Mouse (Mus musculus) limb, embryonic 13.5 days (tissue): ENCODE data around the gene Prkag1. TPM values are rescaled to one million over a fixed set of nuclear protein-coding genes. Genes with fewer than 3 reads are reported as not detected.

Experiments used
- ATAC-seq: fragments of 200-750 bp; cut with Nextera tagmentation; 2 replicates; pipeline ENCODE4 v1.8.0; 2017; ENCODE audit warnings: low read depth, moderate number of reproducible peaks, moderate TSS enrichment; ENCODE audit not compliant: low FRiP score
- H3K27ac ChIP-seq: fragments of 300-500 bp; sonication (generic); 2 replicates; pipeline ENCODE4 v1.5.1; 2015; ENCODE audit warnings: inconsistent platforms, mild to moderate bottlenecking, moderate library complexity
- H3K27me3 ChIP-seq: fragments of 300-500 bp; sonication (generic); 2 replicates; pipeline ENCODE4 v1.6.1; 2015; ENCODE audit warnings: mild to moderate bottlenecking, inconsistent platforms
- H3K36me3 ChIP-seq: fragments of 300-500 bp; sonication (generic); 2 replicates; pipeline ENCODE4 v1.6.1; 2015; ENCODE audit warnings: inconsistent platforms, mild to moderate bottlenecking, moderate library complexity
- H3K4me1 ChIP-seq: fragments of 300-500 bp; sonication (generic); 2 replicates; pipeline ENCODE4 v1.6.1; 2015; ENCODE audit warnings: inconsistent platforms
- H3K4me2 ChIP-seq: fragments of 300-500 bp; sonication (generic); replicated peaks from 2 replicates; pipeline ENCODE4 v1.6.1; 2015; ENCODE audit warnings: inconsistent platforms, mild to moderate bottlenecking, moderate library complexity
- H3K4me3 ChIP-seq: fragments of 300-500 bp; sonication (generic); 2 replicates; pipeline ENCODE4 v1.5.1; 2015; ENCODE audit warnings: moderate library complexity, mild to moderate bottlenecking, inconsistent platforms
- H3K9ac ChIP-seq: fragments of 300-500 bp; sonication (generic); 2 replicates; pipeline ENCODE4 v1.6.1; 2015; ENCODE audit warnings: mild to moderate bottlenecking, inconsistent platforms
- H3K9me3 ChIP-seq: fragments of 300-500 bp; sonication (generic); 2 replicates; pipeline ENCODE4 v1.6.1; 2016; ENCODE audit warnings: inconsistent platforms
- WGBS: fragments of 180-500 bp; shearing (Covaris S2); methylation state at CpG from one replicate; pipeline ENCODE4 v1.1.7; 2015; 5-methylcytosine and 5-hydroxymethylcytosine counted together
- polyA plus RNA-seq: library from polyadenylated mRNA; unstranded; fragments of >200 nt; fragmentation: Nextera tagmentation; extraction: Ambion mirVana; gene quantifications from 2 replicates; pipeline ENCODE4 v1.2.1, GENCODE M21; 2015

The Prkag1 gene
- polyA plus RNA-seq, 1 experiment from 2014 or later, result 93.4 TPM

- H3K9me3 ChIP-seq, result no peaks in the 10 kb centered on the region
- no peak overlapping the region for H3K27ac ChIP-seq
- H3K27me3 ChIP-seq, result peaks cover 81% of the 10 kb centered on the region
- peaks cover 47% of the 10 kb centered on the region for H3K4me1 ChIP-seq
- H3K4me3 ChIP-seq, result peak overlapping the region; percentile 49
- 2% methylated on average over 18 of the region's 34 CpGs for WGBS
- peaks cover 24% of the 10 kb centered on the region for H3K36me3 ChIP-seq
- peak overlapping the region; percentile 67 for H3K9ac ChIP-seq
- peak overlapping the region; percentile 83 for H3K4me2 ChIP-seq
- ATAC-seq, result 0 out of 2 replicates have a peak, but pooled peaks have one; percentile 25
Observed at GRCm38 (mm10) chr15:98807895-98808650, 23.2 kb downstream of the Prkag1 start.

GRCm38 (mm10) chr15:98806809-98807770 lies 24.2 kb downstream of the Prkag1 start:
- peak overlapping the region; percentile 49 for H3K4me3 ChIP-seq
- peaks cover 47% of the 10 kb centered on the region for H3K4me1 ChIP-seq
- peak overlapping the region; percentile 67 for H3K9ac ChIP-seq
- ATAC-seq, result no peak
- no peaks in the 10 kb centered on the region for H3K9me3 ChIP-seq
- no peak overlapping the region for H3K27ac ChIP-seq
- peaks cover 91% of the 10 kb centered on the region for H3K27me3 ChIP-seq
- peaks cover 14% of the 10 kb centered on the region for H3K36me3 ChIP-seq
- peak overlapping the region; percentile 83 for H3K4me2 ChIP-seq
- WGBS, result under 1% methylated on average over 58 of the region's 58 CpGs

- Histone ChIP-seq H3K36me3 (peaks cover 7% of the 10 kb centered on the region), H3K9me3 (no peaks in the 10 kb centered on the region), H3K4me2 (peak overlapping the region; percentile 83), H3K4me1 (peaks cover 47% of the 10 kb centered on the region), H3K27me3 (peaks cover 99% of the 10 kb centered on the region), H3K9ac (peak overlapping the region; percentile 67; the same call in 1 of the 2 replicates), H3K4me3 (peak overlapping the region; percentile 49), H3K27ac (no peak overlapping the region)
- no peak for ATAC-seq
- 7% methylated on average over 30 of the region's 30 CpGs for WGBS
Observed at GRCm38 (mm10) chr15:98806071-98806808, 25.1 kb downstream of the Prkag1 start.

- Histone ChIP-seq H3K4me3 (peak overlapping the region; percentile 49), H3K4me2 (peak overlapping the region; percentile 83), H3K9ac (peak overlapping the region; percentile 57), H3K36me3 (no peaks in the 10 kb centered on the region), H3K9me3 (no peaks in the 10 kb centered on the region), H3K27me3 (peaks cover 99% of the 10 kb centered on the region), H3K27ac (no peak overlapping the region), H3K4me1 (peaks cover 47% of the 10 kb centered on the region)
- under 1% methylated on average over 64 of the region's 64 CpGs for WGBS
- ATAC-seq, result no peak; the same call in 1 of the 2 replicates
Observed at GRCm38 (mm10) chr15:98805324-98806040, 25.8 kb downstream of the Prkag1 start.

- no peaks in the 10 kb centered on the region for H3K36me3 ChIP-seq
- peaks cover 99% of the 10 kb centered on the region for H3K27me3 ChIP-seq
- ATAC-seq, result no peak
- H3K4me3 ChIP-seq, result peak overlapping the region; percentile 24
- H3K27ac ChIP-seq, result no peak overlapping the region
- H3K9me3 ChIP-seq, result no peaks in the 10 kb centered on the region
- H3K4me1 ChIP-seq, result peaks cover 47% of the 10 kb centered on the region
- WGBS, result under 1% methylated on average over 32 of the region's 32 CpGs
- H3K4me2 ChIP-seq, result peak overlapping the region; percentile 52
- no peak overlapping the region for H3K9ac ChIP-seq
Observed at GRCm38 (mm10) chr15:98804054-98804453, 27.3 kb downstream of the Prkag1 start.

- no peak for ATAC-seq
Observed at GRCm38 (mm10) chr15:98802926-98803325, 28.4 kb downstream of the Prkag1 start.

GRCm38 (mm10) chr15:98799396-98799795 lies 31.9 kb downstream of the Prkag1 start:
- H3K27me3 ChIP-seq, result peaks cover 99% of the 10 kb centered on the region
- no peak overlapping the region for H3K4me2 ChIP-seq
- H3K4me1 ChIP-seq, result peaks cover 17% of the 10 kb centered on the region
- H3K4me3 ChIP-seq, result no peak overlapping the region
- no peak for ATAC-seq
- H3K36me3 ChIP-seq, result no peaks in the 10 kb centered on the region
- H3K9me3 ChIP-seq, result no peaks in the 10 kb centered on the region
- H3K27ac ChIP-seq, result no peak overlapping the region
- no peak overlapping the region for H3K9ac ChIP-seq
- 11% methylated on average over 12 of the region's 12 CpGs for WGBS

More at GRCm38 (mm10) chr15:98802926-98803325, 28.4 kb downstream of the Prkag1 start:
- 3% methylated on average over 8 of the region's 8 CpGs for WGBS
- Histone ChIP-seq H3K27ac (no peak overlapping the region), H3K27me3 (peaks cover 99% of the 10 kb centered on the region), H3K9ac (no peak overlapping the region; the same call in 1 of the 2 replicates), H3K9me3 (no peaks in the 10 kb centered on the region), H3K4me2 (no peak overlapping the region), H3K4me3 (no peak overlapping the region), H3K4me1 (peaks cover 39% of the 10 kb centered on the region), H3K36me3 (no peaks in the 10 kb centered on the region)

- H3K27me3 ChIP-seq, result peaks cover 100% of the 10 kb centered on the region
- peaks cover 16% of the 10 kb centered on the region for H3K4me1 ChIP-seq
- no peak for ATAC-seq
- no peak overlapping the region for H3K4me2 ChIP-seq
- 46% methylated on average over 3 of the region's 3 CpGs for WGBS
- no peaks in the 10 kb centered on the region for H3K9me3 ChIP-seq
- no peaks in the 10 kb centered on the region for H3K36me3 ChIP-seq
- no peak overlapping the region for H3K27ac ChIP-seq
- H3K9ac ChIP-seq, result no peak overlapping the region
- no peak overlapping the region for H3K4me3 ChIP-seq
Observed at GRCm38 (mm10) chr15:98798903-98799302, 32.4 kb downstream of the Prkag1 start.

GRCm38 (mm10) chr15:98797835-98798492 lies 33.4 kb downstream of the Prkag1 start:
- Histone ChIP-seq H3K36me3 (no peaks in the 10 kb centered on the region), H3K27ac (no peak overlapping the region), H3K27me3 (peaks cover 100% of the 10 kb centered on the region), H3K9ac (no peak overlapping the region), H3K4me1 (peaks cover 15% of the 10 kb centered on the region), H3K9me3 (no peaks in the 10 kb centered on the region), H3K4me2 (peak overlapping the region; percentile 30; the same call in 1 of the 2 replicates), H3K4me3 (0 out of 2 replicates have a peak overlapping the region, but pooled peaks have one; percentile 16)
- 1% methylated on average over 28 of the region's 28 CpGs for WGBS
- no peak for ATAC-seq

- H3K27me3 ChIP-seq, result peaks cover 100% of the 10 kb centered on the region
- H3K9ac ChIP-seq, result no peak overlapping the region
- H3K4me1 ChIP-seq, result peaks cover 22% of the 10 kb centered on the region
- no peaks in the 10 kb centered on the region for H3K9me3 ChIP-seq
- WGBS, result 4% methylated on average over 13 of the region's 13 CpGs
- 0 out of 2 replicates have a peak, but pooled peaks have one; percentile 30 for ATAC-seq
- no peak overlapping the region for H3K4me3 ChIP-seq
- H3K4me2 ChIP-seq, result no peak overlapping the region
- no peaks in the 10 kb centered on the region for H3K36me3 ChIP-seq
- H3K27ac ChIP-seq, result no peak overlapping the region
Observed at GRCm38 (mm10) chr15:98796803-98797595, 34.3 kb downstream of the Prkag1 start.
